ENCODE assay signal across 25 mouse cellular contexts in genomic region chr5:57597043-57597442, GRCm38 (mm10).
"Had no signal": no experiment of that assay in that cellular context is flagged by ENCODE, and none has a peak within 500 bp of the region (broad histone marks: within the 10 kb centered on the region; RNA-seq: fewer than 3 reads in every experiment).

No protein-coding gene starts in this region.

- ATAC-seq: inflammation-experienced regulatory T-cells, adult 6 months; intestine, embryonic 15.5 days; intestine, postnatal 0 days; liver, embryonic 12.5 days had no signal

- H3K4me1 ChIP-seq: heart, embryonic 10.5 days; heart, embryonic 12.5 days; hindbrain, embryonic 10.5 days; hindbrain, embryonic 13.5 days; hindbrain, embryonic 15.5 days; intestine, embryonic 15.5 days; limb, embryonic 12.5 days; liver, embryonic 12.5 days had no signal

- H3K4me2 ChIP-seq: heart, embryonic 12.5 days; hindbrain, embryonic 13.5 days; hindbrain, embryonic 15.5 days; intestine, embryonic 15.5 days; limb, embryonic 12.5 days; liver, embryonic 12.5 days had no signal

- DNase-seq: gastrocnemius, adult 2 months; gastrocnemius, postnatal 10 days; gastrocnemius, postnatal 25 days; heart, adult 18-20 months; heart, postnatal 10 days; heart, postnatal 4 days; kidney, adult 18-20 months; kidney, adult 8-10 months; kidney, postnatal 10 days; kidney, postnatal 25 days; kidney, postnatal 4 days had no signal

- H3K36me3 ChIP-seq: heart, embryonic 10.5 days; heart, embryonic 12.5 days; hindbrain, embryonic 10.5 days; hindbrain, embryonic 13.5 days; hindbrain, embryonic 15.5 days; intestine, embryonic 15.5 days; limb, embryonic 10.5 days; limb, embryonic 12.5 days; liver, embryonic 12.5 days had no signal

- H3K9me3 ChIP-seq: heart, embryonic 10.5 days; heart, embryonic 12.5 days; hindbrain, embryonic 10.5 days; hindbrain, embryonic 13.5 days; hindbrain, embryonic 15.5 days; intestine, embryonic 15.5 days; limb, embryonic 10.5 days; limb, embryonic 12.5 days; liver, embryonic 12.5 days had no signal

- H3K4me3 ChIP-seq: gastrocnemius, adult 2 months; heart, embryonic 10.5 days; heart, embryonic 12.5 days; hindbrain, embryonic 10.5 days; hindbrain, embryonic 13.5 days; hindbrain, embryonic 15.5 days; intestine, embryonic 15.5 days; layer of hippocampus, adult 2 months; left cerebral cortex, adult 2 months; limb, embryonic 10.5 days; limb, embryonic 12.5 days; liver, embryonic 12.5 days had no signal

- H3K27me3 ChIP-seq: heart, embryonic 12.5 days; hindbrain, embryonic 13.5 days; hindbrain, embryonic 15.5 days; intestine, embryonic 15.5 days; limb, embryonic 12.5 days; liver, embryonic 12.5 days had no signal

- H3K27ac ChIP-seq: gastrocnemius, adult 2 months; heart, embryonic 10.5 days; hindbrain, embryonic 10.5 days; hindbrain, embryonic 13.5 days; hindbrain, embryonic 15.5 days; intestine, embryonic 15.5 days; left cerebral cortex, adult 2 months; limb, embryonic 10.5 days; limb, embryonic 12.5 days; liver, embryonic 12.5 days; liver, embryonic 14.5 days had no signal

- H3K9ac ChIP-seq: heart, embryonic 12.5 days; hindbrain, embryonic 13.5 days; hindbrain, embryonic 15.5 days; intestine, embryonic 15.5 days; limb, embryonic 12.5 days; liver, embryonic 12.5 days; liver, embryonic 14.5 days had no signal
